Mouse (Mus musculus) heart, postnatal 0 days (tissue): ENCODE results near the gene Phf19.

Experiments used
- CTCF ChIP-seq: IDR thresholded peaks from 2 replicates; pipeline ENCODE4 v1.5.1; 2016; ENCODE audit warnings: antibody characterized with exemption, control low read depth, low read depth
- EP300 ChIP-seq: IDR thresholded peaks from 2 replicates; pipeline ENCODE4 v1.6.1; 2016; ENCODE audit warnings: antibody characterized with exemption, low read depth

DNA sequence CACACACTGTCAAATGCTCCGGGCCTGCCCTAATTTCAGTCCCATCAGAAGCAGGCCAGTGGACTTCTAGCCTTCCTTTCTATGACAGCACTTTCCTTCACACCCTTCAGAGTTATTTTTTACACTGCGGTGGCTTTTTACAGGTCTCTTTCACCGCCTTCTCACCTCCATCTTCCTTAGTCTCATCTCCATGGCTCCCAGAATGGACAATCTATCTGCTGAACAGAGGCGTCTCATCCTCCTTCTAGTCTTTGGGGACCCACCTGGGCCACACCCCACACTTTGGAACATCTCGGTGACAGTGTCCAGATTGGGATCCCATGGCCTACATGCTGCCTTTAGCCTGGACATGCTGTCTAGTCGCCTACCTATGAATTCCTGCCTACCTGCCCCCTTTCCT is 47.1 kb upstream of the Phf19 start:
- no peak for TF ChIP-seq EP300
- TF ChIP-seq CTCF, result no peak
